Mouse (Mus musculus): ENCODE measurements around the gene Mymk. TPM values are rescaled to one million over a fixed set of nuclear protein-coding genes. Genes with fewer than 3 reads are reported as not detected.

Gene Mymk
- not detected in 3 replicates for total RNA-seq (2017)

DNA sequence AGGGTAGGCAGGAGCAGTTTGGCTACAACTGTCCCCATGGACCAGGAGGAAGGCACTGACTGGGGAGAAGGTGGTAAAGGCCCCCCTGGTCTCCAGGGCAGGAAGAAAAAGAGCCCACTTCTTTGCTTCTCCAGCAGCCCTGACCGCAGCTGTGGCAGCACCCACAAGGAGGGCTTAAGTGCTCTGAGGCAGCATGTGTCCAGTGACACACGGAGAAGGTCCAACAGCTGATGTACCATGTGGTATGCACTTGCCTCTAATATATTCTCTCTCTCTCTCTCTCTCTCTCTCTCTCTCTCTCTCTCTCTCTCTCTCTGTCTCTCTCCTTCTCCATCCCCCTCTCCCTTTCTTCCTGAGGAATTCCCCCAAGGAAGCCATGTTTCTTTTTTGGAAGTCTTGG lies at the start of gene Mymk:
Gene Mymk, minus strand, starts transcription at position 202 of the 400 bp plus-strand sequence.
- no peak for ATAC-seq (replicated peaks; ENCODE audit: insufficient number of reproducible peaks, low FRiP score, low TSS enrichment, poor library complexity, severe bottlenecking)

DNA sequence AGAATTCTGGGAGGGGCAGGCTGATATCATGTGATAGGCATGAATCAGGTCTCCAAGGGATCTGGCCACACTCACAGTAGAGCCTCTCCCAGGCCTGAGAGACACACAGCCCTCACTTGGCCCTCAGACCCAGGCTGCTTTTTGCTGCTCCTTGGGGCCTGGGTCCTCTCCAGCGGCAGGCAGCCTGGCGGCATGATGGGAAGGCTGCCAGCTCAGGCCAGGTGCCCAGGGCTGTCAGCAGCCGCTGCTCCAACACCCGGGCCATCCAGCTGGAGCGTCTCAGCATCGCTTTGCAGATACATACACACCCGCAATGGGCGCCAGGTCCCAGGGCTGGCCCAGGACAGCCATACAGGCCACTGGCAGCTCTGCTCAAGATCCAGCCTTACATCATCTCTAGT lies 48.3 kb upstream of the Mymk start:
- no peak for ATAC-seq (replicated peaks; ENCODE audit: insufficient number of reproducible peaks, low FRiP score, low TSS enrichment, poor library complexity, severe bottlenecking)

DNA sequence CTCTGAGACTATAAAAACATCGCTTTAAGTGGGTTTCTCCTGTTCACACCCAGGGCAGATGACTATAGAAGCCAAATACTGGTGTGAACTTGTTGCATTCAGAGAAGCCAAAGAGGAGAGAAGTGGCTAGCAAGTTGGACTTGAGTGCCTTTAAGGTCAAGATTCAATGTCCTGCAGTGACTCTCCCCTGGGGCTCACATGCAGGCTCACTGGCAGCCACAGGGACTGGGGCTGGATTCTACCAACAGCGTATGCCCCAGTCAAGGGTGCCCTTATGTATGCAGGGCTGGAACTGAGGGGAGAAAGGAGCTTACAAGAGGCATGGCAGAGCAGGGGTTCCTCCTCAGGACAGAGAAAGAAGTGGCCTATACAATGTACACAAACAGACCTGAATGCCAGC lies 47.8 kb upstream of the Mymk start:
- ATAC-seq (replicated peaks; ENCODE audit: insufficient number of reproducible peaks, low FRiP score, low TSS enrichment, poor library complexity, severe bottlenecking): no peak

DNA sequence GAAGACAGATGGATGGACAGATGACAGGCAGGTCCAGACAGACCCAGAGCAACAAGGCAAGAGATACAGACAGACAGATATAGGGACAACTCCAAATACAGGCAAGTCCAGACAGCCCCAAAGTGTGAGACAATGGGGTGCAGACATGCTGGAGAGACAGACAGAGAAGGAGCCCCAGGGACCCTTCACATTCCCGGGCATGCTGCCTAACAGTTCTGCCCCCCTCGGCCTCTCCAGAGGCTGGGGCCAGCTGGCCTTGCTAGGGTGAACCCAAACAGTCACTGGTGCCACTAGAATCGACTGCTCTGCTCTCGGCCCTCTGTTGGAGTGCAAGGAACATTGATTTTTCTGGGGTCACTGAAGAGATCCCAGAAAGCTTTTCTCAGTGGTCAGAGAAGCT lies 46.5 kb upstream of the Mymk start:
- no peak for ATAC-seq (replicated peaks; ENCODE audit: insufficient number of reproducible peaks, low FRiP score, low TSS enrichment, poor library complexity, severe bottlenecking)

DNA sequence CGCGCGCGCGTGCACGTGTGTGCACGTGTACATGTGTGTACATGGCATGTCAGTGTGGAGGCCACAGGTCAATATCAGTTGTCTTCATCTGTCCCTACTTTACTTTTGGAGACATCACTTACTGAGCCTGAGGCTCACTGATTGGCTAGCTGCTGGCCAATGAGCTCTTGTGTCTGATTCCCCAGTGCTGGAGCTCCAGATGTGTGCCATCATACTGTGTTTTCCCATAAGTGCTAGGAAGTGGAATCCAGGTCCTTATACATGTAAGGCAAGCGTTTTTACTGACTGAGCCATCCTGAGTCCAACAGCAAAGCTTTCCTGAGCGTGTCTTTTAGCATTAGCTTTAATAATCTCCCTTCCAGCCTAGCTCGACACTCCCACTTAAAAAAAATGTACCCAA lies 42.2 kb upstream of the Mymk start:
- no peak for ATAC-seq (replicated peaks; ENCODE audit: insufficient number of reproducible peaks, low FRiP score, low TSS enrichment, poor library complexity, severe bottlenecking)

DNA sequence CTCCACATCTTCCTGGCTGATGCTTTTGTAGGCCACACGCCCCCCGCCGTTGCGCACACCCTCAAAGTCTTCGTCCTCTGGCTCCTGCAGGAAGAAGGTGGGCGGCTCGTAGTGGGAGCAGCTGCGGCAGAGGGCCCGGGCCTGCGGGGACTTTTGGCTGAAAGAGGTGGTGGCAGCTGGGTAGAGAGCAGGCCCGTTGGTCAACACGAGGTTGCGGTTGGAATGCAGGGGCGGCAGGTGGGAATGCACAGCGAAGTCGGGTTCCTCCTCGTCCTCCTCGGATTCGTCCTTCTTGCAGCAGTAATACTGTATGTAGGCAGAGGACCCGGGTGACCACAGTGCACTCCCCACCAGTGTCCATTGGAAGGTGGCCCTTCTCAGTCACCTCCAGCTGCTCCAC lies 40.6 kb upstream of the Mymk start:
- ATAC-seq (replicated peaks; ENCODE audit: insufficient number of reproducible peaks, low FRiP score, low TSS enrichment, poor library complexity, severe bottlenecking): no peak

- ATAC-seq (replicated peaks; ENCODE audit: insufficient number of reproducible peaks, low FRiP score, low TSS enrichment, poor library complexity, severe bottlenecking): no peak
Observed at GRCm38 (mm10) chr2:27109052-27109451, 37.1 kb upstream of the Mymk start.

DNA sequence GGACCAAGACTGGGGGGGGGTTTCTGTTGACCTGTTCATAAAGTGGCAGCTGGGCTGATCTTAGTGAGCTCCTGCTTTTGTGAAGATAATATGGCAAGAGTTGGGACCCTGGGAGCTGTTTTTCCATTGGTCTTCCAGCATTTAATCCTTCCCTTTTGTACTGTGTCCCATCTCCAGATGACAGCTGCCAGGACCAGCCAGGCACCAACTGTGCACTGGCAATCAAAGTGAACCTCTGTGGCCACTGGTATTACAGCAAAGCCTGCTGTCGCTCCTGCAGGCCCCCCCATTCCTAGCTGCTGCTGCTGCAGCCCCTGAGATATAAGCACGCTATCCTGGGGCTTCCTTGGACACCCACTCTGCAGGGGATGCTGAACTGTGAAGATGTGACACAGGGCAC lies 36.2 kb upstream of the Mymk start:
- no peak for ATAC-seq (replicated peaks; ENCODE audit: insufficient number of reproducible peaks, low FRiP score, low TSS enrichment, poor library complexity, severe bottlenecking)

DNA sequence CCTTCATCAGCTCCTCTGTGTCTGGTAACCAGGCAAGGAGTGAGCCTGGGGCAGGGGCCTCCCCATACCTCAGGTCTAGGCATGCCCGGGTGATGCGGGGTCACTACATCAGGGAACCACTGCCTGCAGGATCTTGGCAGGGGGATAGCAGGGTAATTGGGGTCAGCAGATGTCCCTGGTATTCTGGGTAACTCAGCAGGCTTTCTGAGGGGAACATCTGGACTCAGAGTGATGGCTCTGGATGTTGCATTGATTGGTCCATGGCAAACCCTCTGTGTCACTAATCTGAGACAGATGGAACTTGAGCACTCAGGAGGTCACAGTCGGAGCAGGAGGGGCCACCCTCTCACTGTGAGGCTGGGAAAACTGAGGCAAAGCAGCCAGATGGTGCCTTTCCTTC lies 34.8 kb upstream of the Mymk start:
- ATAC-seq (replicated peaks; ENCODE audit: insufficient number of reproducible peaks, low FRiP score, low TSS enrichment, poor library complexity, severe bottlenecking): no peak

DNA sequence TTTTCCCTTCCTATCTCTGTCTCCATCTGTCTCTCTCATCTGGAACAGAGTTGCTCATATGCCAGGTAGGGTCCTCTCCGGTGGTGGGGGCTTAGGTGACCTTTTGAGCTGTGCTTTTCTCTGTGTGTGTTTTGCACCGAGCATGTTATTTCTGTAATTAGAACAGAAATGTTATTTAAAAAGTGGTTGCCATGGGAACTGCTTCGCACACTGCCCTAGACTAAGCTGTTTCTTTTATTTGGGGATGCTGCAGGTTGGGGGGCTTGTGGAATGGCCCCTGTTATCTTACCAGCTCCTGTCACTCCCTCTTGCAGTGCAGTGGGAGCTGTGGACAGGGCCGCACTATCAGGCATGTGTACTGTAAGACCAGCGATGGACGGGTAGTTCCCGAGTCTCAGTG lies 31.6 kb upstream of the Mymk start:
- no peak for ATAC-seq (replicated peaks; ENCODE audit: insufficient number of reproducible peaks, low FRiP score, low TSS enrichment, poor library complexity, severe bottlenecking)

DNA sequence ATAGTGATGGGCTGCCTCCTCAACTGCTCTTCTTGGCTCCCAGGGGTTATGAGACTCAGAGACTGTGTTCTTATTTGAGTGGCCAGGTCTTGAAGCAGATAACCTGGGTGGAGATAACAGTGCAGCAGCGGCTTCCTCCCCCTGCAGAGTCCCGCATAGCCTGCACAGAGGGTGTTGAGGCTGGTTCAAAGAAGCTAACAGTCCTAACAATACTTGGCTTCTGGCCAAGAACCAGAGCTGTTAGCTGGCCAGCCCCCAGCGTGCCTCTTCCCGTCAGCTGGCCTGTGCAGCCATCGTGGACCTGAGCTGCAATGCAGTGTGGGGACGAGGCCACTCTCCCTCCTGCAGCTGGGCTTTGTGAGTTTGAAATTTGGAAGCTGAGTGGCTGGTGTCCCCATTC lies 25.8 kb upstream of the Mymk start:
- ATAC-seq (replicated peaks; ENCODE audit: insufficient number of reproducible peaks, low FRiP score, low TSS enrichment, poor library complexity, severe bottlenecking): no peak

DNA sequence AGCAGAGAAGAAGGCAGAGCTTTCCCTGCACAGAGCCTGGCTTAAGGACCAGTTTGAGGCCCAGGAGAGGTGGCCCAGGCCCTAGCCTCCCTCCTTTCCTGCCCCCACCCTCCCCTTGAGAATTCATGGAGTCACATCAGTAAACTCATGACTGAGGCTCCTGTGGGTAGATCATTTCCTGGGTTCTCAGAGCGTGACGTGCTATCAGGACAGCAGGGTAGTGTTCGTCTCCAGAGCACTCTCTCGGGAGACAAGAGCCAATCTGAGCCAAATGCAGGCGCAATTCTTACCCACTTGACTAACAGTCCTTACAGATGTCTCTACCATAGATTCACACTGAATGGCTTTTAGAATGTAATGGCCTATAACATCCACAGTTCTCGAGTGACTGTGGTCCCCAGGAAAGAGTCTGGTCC lies 25.3 kb upstream of the Mymk start:
- no peak for ATAC-seq (replicated peaks; ENCODE audit: insufficient number of reproducible peaks, low FRiP score, low TSS enrichment, poor library complexity, severe bottlenecking)

GRCm38 (mm10) chr2:27096341-27096981 lies 24.5 kb upstream of the Mymk start:
- ATAC-seq (replicated peaks; ENCODE audit: insufficient number of reproducible peaks, low FRiP score, low TSS enrichment, poor library complexity, severe bottlenecking): no peak

DNA sequence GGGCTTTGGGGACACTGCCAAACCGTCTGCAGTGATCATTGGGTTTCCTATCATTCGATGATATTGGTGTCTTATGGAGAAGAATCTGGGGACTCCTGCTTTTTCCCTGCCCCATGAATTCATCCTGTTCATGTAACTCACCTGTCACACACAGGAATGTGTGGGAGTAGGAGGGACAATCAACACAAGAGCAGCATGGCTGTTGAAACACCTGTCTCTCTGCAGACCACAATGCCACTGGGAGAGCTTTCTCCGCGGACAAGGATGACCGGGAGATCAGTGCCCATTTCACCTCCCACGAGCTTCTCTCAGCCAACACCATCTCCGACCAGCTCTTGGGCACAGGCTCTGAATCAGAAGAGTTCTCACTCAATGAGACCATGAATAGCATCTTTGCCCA lies 23.2 kb upstream of the Mymk start:
- ATAC-seq (replicated peaks; ENCODE audit: insufficient number of reproducible peaks, low FRiP score, low TSS enrichment, poor library complexity, severe bottlenecking): no peak

GRCm38 (mm10) chr2:27089238-27089637 lies 17.3 kb upstream of the Mymk start:
- no peak for ATAC-seq (replicated peaks; ENCODE audit: insufficient number of reproducible peaks, low FRiP score, low TSS enrichment, poor library complexity, severe bottlenecking)

- no peak for ATAC-seq (replicated peaks; ENCODE audit: insufficient number of reproducible peaks, low FRiP score, low TSS enrichment, poor library complexity, severe bottlenecking)
Observed at GRCm38 (mm10) chr2:27088700-27089099, 16.7 kb upstream of the Mymk start.

DNA sequence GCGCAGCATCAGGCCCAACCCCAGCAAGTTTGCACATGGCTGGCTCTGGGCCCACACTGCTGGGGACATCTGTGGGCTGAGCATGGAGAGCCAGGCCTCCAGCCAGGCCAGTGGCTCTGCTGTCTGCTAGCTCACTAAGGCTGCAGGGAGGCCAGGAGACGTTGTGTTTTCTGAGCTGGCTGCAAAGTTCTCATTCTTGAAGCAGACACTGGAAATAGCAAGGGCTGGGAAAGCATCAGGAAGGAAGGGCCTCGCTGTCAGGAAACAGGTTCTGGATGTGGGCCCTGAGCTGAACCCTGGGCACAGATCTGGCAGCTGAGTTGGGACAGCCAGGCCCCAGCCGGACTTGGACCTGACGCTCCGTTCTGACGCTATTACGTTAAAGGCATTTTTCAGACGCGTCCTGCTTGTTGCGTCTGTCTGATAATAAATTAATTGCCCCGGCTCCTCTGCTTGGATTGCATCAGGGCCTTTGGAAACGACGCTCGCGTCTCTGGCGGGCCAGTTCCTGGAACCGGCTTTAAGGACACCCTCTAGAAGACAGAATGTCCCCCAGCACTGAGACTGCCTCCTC lies 16.2 kb upstream of the Mymk start:
- no peak for ATAC-seq (replicated peaks; ENCODE audit: insufficient number of reproducible peaks, low FRiP score, low TSS enrichment, poor library complexity, severe bottlenecking)

- ATAC-seq (replicated peaks; ENCODE audit: insufficient number of reproducible peaks, low FRiP score, low TSS enrichment, poor library complexity, severe bottlenecking): no peak
Observed at GRCm38 (mm10) chr2:27087581-27087980, 15.6 kb upstream of the Mymk start.

GRCm38 (mm10) chr2:27086483-27087010 lies 14.6 kb upstream of the Mymk start:
- ATAC-seq (replicated peaks; ENCODE audit: insufficient number of reproducible peaks, low FRiP score, low TSS enrichment, poor library complexity, severe bottlenecking): no peak

DNA sequence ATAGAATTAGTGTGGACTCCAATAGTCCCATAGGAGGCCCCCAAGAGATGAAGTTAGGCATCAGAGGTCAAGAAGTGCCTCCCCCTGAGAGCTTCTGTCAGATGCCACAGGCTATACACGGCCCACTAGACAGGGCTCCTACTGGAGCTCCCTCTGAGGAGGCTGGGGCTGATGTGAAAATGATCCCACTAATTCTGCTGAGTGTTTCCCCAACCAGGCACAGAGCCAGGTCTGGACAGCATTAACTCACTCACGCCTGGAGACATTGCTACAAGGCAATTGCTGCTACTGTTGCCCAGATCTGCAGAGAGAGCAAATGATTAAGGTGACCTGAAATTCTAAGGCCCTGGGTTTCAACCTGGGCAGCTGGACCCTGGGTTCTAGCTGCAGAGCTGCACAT lies 13.8 kb upstream of the Mymk start:
- ATAC-seq (replicated peaks; ENCODE audit: insufficient number of reproducible peaks, low FRiP score, low TSS enrichment, poor library complexity, severe bottlenecking): no peak

DNA sequence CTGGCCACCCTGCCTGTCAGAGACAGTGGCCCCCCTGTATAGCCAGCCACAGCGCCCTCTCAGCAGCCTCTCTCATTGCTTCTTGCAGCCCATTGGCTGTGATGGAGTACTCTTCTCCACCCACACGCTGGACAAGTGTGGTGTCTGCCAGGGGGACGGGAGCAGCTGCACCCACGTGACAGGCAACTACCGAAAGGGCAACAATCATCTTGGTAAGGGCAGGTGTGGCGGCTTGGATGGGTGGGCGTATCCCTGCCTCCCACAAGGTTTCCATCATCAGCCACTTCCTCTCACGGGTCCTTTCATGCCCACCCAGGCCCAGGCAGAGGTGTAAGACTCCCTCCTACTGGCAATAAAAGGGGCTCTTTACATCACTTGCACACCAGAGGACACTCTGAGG lies 13.0 kb upstream of the Mymk start:
- ATAC-seq (replicated peaks; ENCODE audit: insufficient number of reproducible peaks, low FRiP score, low TSS enrichment, poor library complexity, severe bottlenecking): no peak

Measured in monocyte, adult 5-6 weeks (primary cell).